In genomic region chr9:107695441-107696105, GRCm38 (mm10) we compare ENCODE assay signal across 13 mouse cellular contexts. TPM values are rescaled to one million over a fixed set of nuclear protein-coding genes. Genes with fewer than 3 reads are reported as not detected.
A peak's percentile ranks its signal among the peaks of the same experiment; 100 is the strongest.
DNase-seq lines count a peak whose midpoint lies in the region; ATAC-seq lines count a peak whose summit lies in the region.
"Had no signal": no experiment of that assay in that cellular context is flagged by ENCODE, and none has a peak within 500 bp of the region (broad histone marks: within the 10 kb centered on the region; RNA-seq: fewer than 3 reads in every experiment).

No protein-coding gene starts in this region.

- no peak for ATAC-seq in lung, embryonic 16.5 days (ENCODE audit: low read depth)
- no peak for ATAC-seq in stomach, embryonic 14.5 days (ENCODE audit: insufficient number of reproducible peaks, insufficient read depth, low FRiP score, low read depth)

- no peaks in the 10 kb centered on the region for H3K27me3 ChIP-seq in lung, embryonic 16.5 days (ENCODE audit: control insufficient read depth, insufficient read depth, low read depth, low read length)
- no peaks in the 10 kb centered on the region for H3K27me3 ChIP-seq in stomach, embryonic 14.5 days (ENCODE audit: control insufficient read depth, insufficient read depth, low read length)

- DNase-seq in heart, adult 11 months, result peak; percentile 95
- no peak for DNase-seq in heart, postnatal 4 days
- no peak for DNase-seq in lung, postnatal 4 days
- DNase-seq in kidney, adult 9 months, result peak; percentile 54
- DNase-seq in urinary bladder, postnatal 4 days (ENCODE audit: low spot score in 2 of 2), result no peak
- no peak for DNase-seq in urinary bladder, postnatal 25 days (ENCODE audit: low spot score)
- DNase-seq: cerebellum, adult 9-10 months; liver, embryonic 13.5 days; thymus, postnatal 36 days had no signal

- no peak overlapping the region for H3K4me2 ChIP-seq in lung, embryonic 16.5 days (ENCODE audit: low read depth, low read length)
- no peak overlapping the region for H3K4me2 ChIP-seq in stomach, embryonic 14.5 days (replicated peaks; ENCODE audit: low read depth, low read length)
- H3K4me2 ChIP-seq: liver, embryonic 13.5 days had no signal

- H3K4me3 ChIP-seq in lung, embryonic 16.5 days (ENCODE audit: low read length), result no peak overlapping the region
- H3K4me3 ChIP-seq in stomach, embryonic 14.5 days (ENCODE audit: low read depth, low read length), result no peak overlapping the region
- H3K4me3 ChIP-seq: liver, embryonic 13.5 days had no signal

- H3K36me3 ChIP-seq in lung, embryonic 16.5 days (ENCODE audit: control insufficient read depth, insufficient read depth, low read length), result peaks cover 2% of the 10 kb centered on the region
- peaks cover 19% of the 10 kb centered on the region for H3K36me3 ChIP-seq in stomach, embryonic 14.5 days (ENCODE audit: control insufficient read depth, insufficient read depth, low read length)
- H3K36me3 ChIP-seq: liver, embryonic 13.5 days had no signal

- peaks cover 62% of the 10 kb centered on the region for H3K4me1 ChIP-seq in lung, embryonic 16.5 days (replicated peaks; ENCODE audit: control insufficient read depth, insufficient read depth, low read length)
- peaks cover 64% of the 10 kb centered on the region for H3K4me1 ChIP-seq in stomach, embryonic 14.5 days (ENCODE audit: control insufficient read depth, insufficient read depth, low read length)

- 73% methylated on average over 12 of the region's 12 CpGs for WGBS in lung, embryonic 16.5 days
- 77% methylated on average over 12 of the region's 12 CpGs for WGBS in stomach, embryonic 14.5 days

- H3K9me3 ChIP-seq in lung, embryonic 16.5 days (ENCODE audit: control insufficient read depth, low read length), result no peaks in the 10 kb centered on the region
- no peaks in the 10 kb centered on the region for H3K9me3 ChIP-seq in stomach, embryonic 14.5 days (ENCODE audit: control insufficient read depth, low read depth, low read length)
- H3K9me3 ChIP-seq: liver, embryonic 13.5 days had no signal

- H3K27ac ChIP-seq in lung, embryonic 16.5 days (ENCODE audit: low read length), result peak overlapping the region; percentile 83
- peak overlapping the region; percentile 52; the same call in 1 of the 2 replicates for H3K27ac ChIP-seq in stomach, embryonic 14.5 days (ENCODE audit: low read length)
- H3K27ac ChIP-seq: liver, embryonic 13.5 days had no signal

- H3K9ac ChIP-seq in lung, embryonic 16.5 days (ENCODE audit: low read length), result no peak overlapping the region
- H3K9ac ChIP-seq in stomach, embryonic 14.5 days (replicated peaks; ENCODE audit: low read depth, low read length), result no peak overlapping the region
- H3K9ac ChIP-seq: liver, embryonic 13.5 days had no signal

RNA-seq across cellular contexts. Expression of gene Sema3f, which starts 14.7 kb away (rescaled TPM):
- total RNA-seq in heart, postnatal 4 days (2021), result 10 to 100 TPM; 18.7 to 20.9 TPM
- 10.4 and 11.8 TPM in 2 replicates for polyA plus RNA-seq in lung, embryonic 16.5 days (2015; fragmentation: Nextera tagmentation; extraction: Ambion mirVana)
- polyA plus RNA-seq in stomach, embryonic 14.5 days (2014; fragmentation: Nextera tagmentation; extraction: Ambion mirVana), result 30.2 and 33.2 TPM in 2 replicates

RNA-seq across cellular contexts. Expression of gene Gnat1, which starts 16.1 kb away (rescaled TPM):
- total RNA-seq in heart, postnatal 4 days (2021), result not detected
- 0.65 and 1.2 TPM in 2 replicates for polyA plus RNA-seq in lung, embryonic 16.5 days (2015; fragmentation: Nextera tagmentation; extraction: Ambion mirVana)
- 1.8 and 2.4 TPM in 2 replicates for polyA plus RNA-seq in stomach, embryonic 14.5 days (2014; fragmentation: Nextera tagmentation; extraction: Ambion mirVana)
- total RNA-seq: adrenal gland, postnatal 36 days; hematopoietic stem cell, adult 5-6 weeks had no signal

RNA-seq across cellular contexts. Expression of gene Slc38a3, which starts 26.2 kb away (rescaled TPM):
- 1 to 10 TPM; 8.0 to 8.1 TPM for total RNA-seq in heart, postnatal 4 days (2021)
- polyA plus RNA-seq in lung, embryonic 16.5 days (2015; fragmentation: Nextera tagmentation; extraction: Ambion mirVana), result 4.5 and 5.4 TPM in 2 replicates
- polyA plus RNA-seq in stomach, embryonic 14.5 days (2014; fragmentation: Nextera tagmentation; extraction: Ambion mirVana), result 3.7 and 7.1 TPM in 2 replicates
- total RNA-seq: hematopoietic stem cell, adult 5-6 weeks had no signal

Comparison
In these comparisons a context has a peak if more than half of its experiments do, and no peak if none do; other contexts are left out.
1. DNase-seq: peak in heart, adult 11 months (single experiment) and kidney, adult 9 months (single experiment); none in heart, postnatal 4 days (single experiment), lung, postnatal 4 days (0 of 2), urinary bladder, postnatal 4 days (0 of 2) and urinary bladder, postnatal 25 days (single experiment).